Mouse (Mus musculus) erythroblast, embryonic 14.5 days (primary cell): ENCODE data around the gene Zfp658. TPM values are rescaled to one million over a fixed set of nuclear protein-coding genes. Genes with fewer than 3 reads are reported as not detected.

Experiments
- H3K27me3 ChIP-seq: 2 replicates; pipeline ENCODE4 v1.6.1; 2012; ENCODE audit warnings: inconsistent platforms; ENCODE audit not compliant: control insufficient read depth
- H3K36me3 ChIP-seq: 2 replicates; pipeline ENCODE4 v1.6.1; 2012; ENCODE audit warnings: mild to moderate bottlenecking, inconsistent platforms; ENCODE audit not compliant: control insufficient read depth
- H3K4me1 ChIP-seq: 2 replicates; pipeline ENCODE4 v1.6.1; 2012; ENCODE audit warnings: inconsistent platforms; ENCODE audit not compliant: control insufficient read depth
- H3K4me3 ChIP-seq: replicated peaks from 2 replicates; pipeline ENCODE3; 2012; ENCODE audit warnings: moderate library complexity, mild to moderate bottlenecking, inconsistent platforms
- H3K9me3 ChIP-seq: 2 replicates; pipeline ENCODE4 v1.6.1; 2012; ENCODE audit warnings: low read length, inconsistent platforms, mixed read lengths; ENCODE audit not compliant: control insufficient read depth
- GATA1 ChIP-seq: IDR thresholded peaks from 2 replicates; pipeline ENCODE4 v1.6.1; 2012; ENCODE audit warnings: low read length, inconsistent platforms, mixed read lengths
- TAL1 ChIP-seq: IDR thresholded peaks from 3 replicates; pipeline ENCODE4 v1.6.1; 2012; ENCODE audit warnings: low read length, inconsistent platforms, mixed read lengths
- polyA plus RNA-seq: library from polyadenylated mRNA; stranded (reverse); fragments of >175 nt; gene quantifications from 2 replicates; pipeline ENCODE4 v1.2.3, GENCODE M21; 2012

Gene Zfp658
- polyA plus RNA-seq, 1 experiment, result not detected

GRCm38 (mm10) chr7:43544225-43544977 lies 17.7 kb upstream of the Zfp658 start, which contains the start of gene Cd33:
Cd33 (minus strand) TSS chr7:43544428.
- H3K27me3 ChIP-seq, result no peaks in the 10 kb centered on the region
- H3K9me3 ChIP-seq, result no peaks in the 10 kb centered on the region
- no peaks in the 10 kb centered on the region for H3K4me1 ChIP-seq
- no peak within 1 kb of the TSS for H3K4me3 ChIP-seq
- no peaks in the 10 kb centered on the region for H3K36me3 ChIP-seq
- no peak for TF ChIP-seq TAL1
- no peak for TF ChIP-seq GATA1

GRCm38 (mm10) chr7:43545656-43546545 lies 16.2 kb upstream of the Zfp658 start:
- H3K4me1 ChIP-seq, result no peaks in the 10 kb centered on the region
- no peaks in the 10 kb centered on the region for H3K36me3 ChIP-seq
- no peak overlapping the region for H3K4me3 ChIP-seq
- no peak for TF ChIP-seq TAL1
- TF ChIP-seq GATA1, result no peak
- H3K27me3 ChIP-seq, result no peaks in the 10 kb centered on the region
- H3K9me3 ChIP-seq, result no peaks in the 10 kb centered on the region

- H3K4me1 ChIP-seq, result no peaks in the 10 kb centered on the region
- H3K9me3 ChIP-seq, result no peaks in the 10 kb centered on the region
- no peak overlapping the region for H3K4me3 ChIP-seq
- TF ChIP-seq GATA1 (no peak), TAL1 (no peak)
- no peaks in the 10 kb centered on the region for H3K36me3 ChIP-seq
- H3K27me3 ChIP-seq, result no peaks in the 10 kb centered on the region
Observed at GRCm38 (mm10) chr7:43547666-43548065, 14.4 kb upstream of the Zfp658 start.

GRCm38 (mm10) chr7:43548206-43548605 lies 13.8 kb upstream of the Zfp658 start:
- Histone ChIP-seq H3K4me3 (no peak overlapping the region), H3K36me3 (no peaks in the 10 kb centered on the region), H3K4me1 (no peaks in the 10 kb centered on the region), H3K27me3 (no peaks in the 10 kb centered on the region), H3K9me3 (no peaks in the 10 kb centered on the region)
- TF ChIP-seq TAL1, result no peak
- TF ChIP-seq GATA1, result no peak

- no peaks in the 10 kb centered on the region for H3K9me3 ChIP-seq
- no peak overlapping the region for H3K4me3 ChIP-seq
- no peak for TF ChIP-seq TAL1
- no peak for TF ChIP-seq GATA1
- no peaks in the 10 kb centered on the region for H3K27me3 ChIP-seq
- no peaks in the 10 kb centered on the region for H3K36me3 ChIP-seq
- H3K4me1 ChIP-seq, result no peaks in the 10 kb centered on the region
Observed at GRCm38 (mm10) chr7:43553153-43553552, 8.9 kb upstream of the Zfp658 start.

GRCm38 (mm10) chr7:43554550-43554949 lies 7.5 kb upstream of the Zfp658 start:
- TF ChIP-seq GATA1, result no peak
- TF ChIP-seq TAL1, result no peak
- H3K27me3 ChIP-seq, result no peaks in the 10 kb centered on the region
- no peaks in the 10 kb centered on the region for H3K36me3 ChIP-seq
- no peaks in the 10 kb centered on the region for H3K4me1 ChIP-seq
- no peak overlapping the region for H3K4me3 ChIP-seq
- H3K9me3 ChIP-seq, result no peaks in the 10 kb centered on the region

GRCm38 (mm10) chr7:43555351-43555750 lies 6.7 kb upstream of the Zfp658 start:
- H3K27me3 ChIP-seq, result no peaks in the 10 kb centered on the region
- H3K4me3 ChIP-seq, result no peak overlapping the region
- no peaks in the 10 kb centered on the region for H3K36me3 ChIP-seq
- TF ChIP-seq TAL1 (no peak), GATA1 (no peak)
- no peaks in the 10 kb centered on the region for H3K4me1 ChIP-seq
- H3K9me3 ChIP-seq, result no peaks in the 10 kb centered on the region

GRCm38 (mm10) chr7:43556901-43557300 lies 5.2 kb upstream of the Zfp658 start:
- H3K4me3 ChIP-seq, result no peak overlapping the region
- TF ChIP-seq TAL1, result no peak
- TF ChIP-seq GATA1, result no peak

GRCm38 (mm10) chr7:43562651-43563070 lies 605 bp downstream of the Zfp658 start:
- no peaks in the 10 kb centered on the region; the same call in 1 of the 2 replicates for H3K36me3 ChIP-seq
- peaks cover 5% of the 10 kb centered on the region for H3K27me3 ChIP-seq
- no peaks in the 10 kb centered on the region for H3K9me3 ChIP-seq
- no peak for TF ChIP-seq GATA1
- no peak for TF ChIP-seq TAL1
- peak overlapping the region; percentile 53 for H3K4me3 ChIP-seq
- H3K4me1 ChIP-seq, result peaks cover 2% of the 10 kb centered on the region; the same call in 1 of the 2 replicates

More at GRCm38 (mm10) chr7:43556901-43557300, 5.2 kb upstream of the Zfp658 start:
- H3K4me1 ChIP-seq, result no peaks in the 10 kb centered on the region; the same call in 1 of the 2 replicates
- no peaks in the 10 kb centered on the region for H3K9me3 ChIP-seq
- 0 out of 2 replicates have a peak, but pooled peaks cover 2% of the 10 kb centered on the region for H3K27me3 ChIP-seq
- no peaks in the 10 kb centered on the region for H3K36me3 ChIP-seq
